Mouse (Mus musculus) CD4-positive helper T cell, adult 2 months (primary cell): ENCODE data around the gene Scamp1.

Experiments
- DNase-seq: peaks from one replicate; pipeline ENCODE4 v3.0.0-alpha.2; 2012; ENCODE audit warnings: low read depth, missing footprints, low spot score

Scamp1 gene

DNA sequence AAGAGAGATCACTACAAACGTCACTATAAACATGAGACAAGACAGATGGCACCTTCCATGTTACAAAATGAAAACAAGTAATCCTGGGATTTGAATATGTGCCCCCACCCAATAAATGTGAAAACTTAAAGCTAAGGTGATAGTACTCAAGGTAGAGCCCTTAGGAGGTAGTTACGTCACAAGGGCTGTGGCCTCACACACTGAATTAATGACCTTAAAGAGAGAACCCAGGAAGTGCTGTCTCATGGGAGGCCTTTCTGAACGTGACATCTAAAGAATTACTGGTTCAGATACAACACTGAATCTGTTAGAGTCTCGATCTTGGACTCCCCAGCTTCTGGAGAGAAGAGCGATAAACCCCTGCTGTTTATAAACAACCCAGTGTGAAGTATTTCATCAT, 6.2 kb downstream of the Scamp1 start:
- DNase-seq = no peak

GRCm38 (mm10) chr13:94271284-94271683, 14.4 kb downstream of the Scamp1 start:
- no peak for DNase-seq

- DNase-seq = no peak
Observed at GRCm38 (mm10) chr13:94268201-94268600, 17.5 kb downstream of the Scamp1 start.

DNA sequence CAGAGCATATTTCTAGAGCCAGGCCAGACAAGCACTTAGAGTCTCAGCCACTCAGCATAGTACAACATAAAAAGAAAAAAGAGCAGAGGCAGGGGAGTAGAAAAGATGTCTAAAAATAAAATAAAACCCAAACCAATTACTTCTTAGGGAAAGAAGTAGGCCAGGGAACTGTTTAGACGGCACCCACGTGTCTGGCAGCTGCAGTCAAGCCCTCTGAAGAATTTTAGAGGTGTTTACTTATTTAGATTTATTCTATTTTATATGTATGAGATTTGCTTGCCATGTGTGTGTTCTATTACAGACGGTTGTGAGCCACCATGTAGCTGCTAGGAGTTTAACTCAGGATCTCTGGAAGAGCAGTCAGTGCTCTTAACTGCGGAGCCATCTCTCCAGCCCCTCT, 18.5 kb downstream of the Scamp1 start:
- no peak for DNase-seq

GRCm38 (mm10) chr13:94266530-94266929, 19.1 kb downstream of the Scamp1 start:
- DNase-seq = no peak

GRCm38 (mm10) chr13:94265291-94265690, 20.4 kb downstream of the Scamp1 start:
- no peak for DNase-seq

GRCm38 (mm10) chr13:94263943-94264342, 21.7 kb downstream of the Scamp1 start:
- DNase-seq = no peak

GRCm38 (mm10) chr13:94262551-94262950, 23.1 kb downstream of the Scamp1 start:
- no peak for DNase-seq

DNA sequence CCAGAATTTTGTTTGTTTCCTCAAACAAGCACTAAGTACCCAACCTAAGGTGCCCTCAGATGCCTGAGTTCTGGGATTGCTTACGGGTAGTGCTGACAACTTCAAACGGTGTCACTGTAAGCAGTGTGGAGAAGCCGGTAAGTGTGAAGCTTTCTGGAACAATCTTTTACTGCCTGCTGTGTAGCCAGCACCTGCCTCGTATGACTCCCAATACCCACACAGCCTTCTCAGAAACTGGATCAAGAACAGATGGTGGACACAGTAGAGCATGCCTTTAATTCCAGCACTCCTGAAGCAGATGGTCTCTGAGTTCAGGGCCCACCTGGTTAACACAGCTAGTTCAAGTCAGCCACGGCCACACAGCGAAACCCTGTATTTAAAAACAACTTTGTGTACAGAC, 24.0 kb downstream of the Scamp1 start:
- no peak for DNase-seq

- no peak for DNase-seq
Observed at GRCm38 (mm10) chr13:94260961-94261360, 24.7 kb downstream of the Scamp1 start.

DNA sequence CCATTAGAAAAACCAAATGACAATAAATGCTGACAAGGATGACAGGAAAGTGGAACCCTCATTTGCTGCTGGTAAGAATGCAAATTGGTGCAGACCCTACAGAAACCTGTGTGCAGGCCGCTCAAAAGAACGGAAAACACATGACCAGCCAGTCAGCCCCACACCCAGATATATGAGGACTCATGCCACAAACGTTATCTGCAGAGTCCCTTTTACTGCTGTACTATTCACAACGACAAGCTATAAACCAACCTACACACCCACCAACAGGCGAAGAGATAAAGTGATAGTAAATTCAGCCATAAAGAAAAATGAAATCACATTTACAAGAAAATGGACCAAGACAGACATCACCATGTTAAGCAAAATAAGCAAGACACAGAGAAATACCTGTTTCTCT, 26.4 kb downstream of the Scamp1 start:
- DNase-seq = no peak

GRCm38 (mm10) chr13:94258530-94258929, 27.1 kb downstream of the Scamp1 start:
- no peak for DNase-seq

GRCm38 (mm10) chr13:94257711-94258110, 27.9 kb downstream of the Scamp1 start:
- DNase-seq = no peak

DNA sequence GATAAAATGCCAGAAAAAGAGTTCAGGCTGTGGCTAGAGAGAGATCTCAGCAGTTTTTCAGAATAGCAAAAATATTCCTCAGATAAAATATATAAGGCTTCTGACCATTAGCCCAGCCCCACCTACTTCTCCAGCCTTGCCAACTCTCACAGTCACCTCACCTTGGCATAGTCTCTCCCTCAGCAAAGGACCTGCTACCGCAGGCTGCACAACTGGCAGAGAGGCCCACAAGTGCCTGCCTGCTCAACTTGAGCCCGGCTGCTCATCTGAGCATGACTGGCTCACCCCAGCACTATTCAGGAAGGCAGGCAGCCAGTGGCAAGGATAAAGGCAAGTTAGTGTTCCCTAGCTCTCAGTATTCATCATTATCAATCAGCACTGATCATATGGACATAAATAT, 30.5 kb downstream of the Scamp1 start:
- no peak for DNase-seq

GRCm38 (mm10) chr13:94254286-94254685, 31.4 kb downstream of the Scamp1 start:
- DNase-seq = no peak

- DNase-seq = no peak
Observed at GRCm38 (mm10) chr13:94253052-94253451, 32.6 kb downstream of the Scamp1 start.

DNA sequence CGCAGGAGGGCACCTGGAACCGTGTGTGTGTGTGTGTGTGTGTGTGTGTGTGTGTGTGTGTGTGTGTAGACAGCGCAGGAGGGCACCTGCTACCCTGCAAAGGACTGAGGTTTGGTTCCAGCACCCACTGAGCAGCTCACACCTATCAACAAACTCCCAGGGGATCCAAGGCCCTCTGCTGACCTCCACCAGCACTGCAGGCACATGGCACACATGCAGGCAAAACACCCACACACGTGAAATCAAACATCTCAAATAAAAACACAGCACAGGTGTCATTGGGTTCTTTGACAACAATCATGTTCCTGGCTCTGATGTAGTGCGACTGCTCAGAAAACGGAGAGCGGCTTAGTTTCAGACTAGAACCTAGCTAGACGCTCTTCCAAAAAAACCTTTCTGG, 34.9 kb downstream of the Scamp1 start:
- DNase-seq = no peak

- no peak for DNase-seq
Observed at GRCm38 (mm10) chr13:94250188-94250587, 35.5 kb downstream of the Scamp1 start.

DNA sequence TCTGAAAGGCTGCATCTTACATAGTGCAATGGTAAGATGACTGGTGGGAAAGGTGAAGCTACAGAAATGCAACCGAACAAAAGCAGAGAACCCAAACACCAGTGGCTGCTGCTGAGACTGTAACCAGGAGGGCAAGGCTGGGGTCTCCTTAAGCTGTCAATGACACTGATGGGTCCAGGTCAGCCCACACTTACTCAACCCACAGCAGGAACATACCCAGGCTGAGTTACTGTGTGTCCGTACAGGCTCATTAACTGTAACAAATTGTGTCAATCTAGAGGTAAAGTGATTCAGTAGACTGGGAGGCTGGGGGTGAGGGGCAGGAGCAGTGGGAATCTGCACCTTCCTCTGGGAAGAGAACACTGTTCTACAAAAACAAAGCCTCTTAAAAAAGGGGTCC, 42.8 kb downstream of the Scamp1 start:
- no peak for DNase-seq

DNA sequence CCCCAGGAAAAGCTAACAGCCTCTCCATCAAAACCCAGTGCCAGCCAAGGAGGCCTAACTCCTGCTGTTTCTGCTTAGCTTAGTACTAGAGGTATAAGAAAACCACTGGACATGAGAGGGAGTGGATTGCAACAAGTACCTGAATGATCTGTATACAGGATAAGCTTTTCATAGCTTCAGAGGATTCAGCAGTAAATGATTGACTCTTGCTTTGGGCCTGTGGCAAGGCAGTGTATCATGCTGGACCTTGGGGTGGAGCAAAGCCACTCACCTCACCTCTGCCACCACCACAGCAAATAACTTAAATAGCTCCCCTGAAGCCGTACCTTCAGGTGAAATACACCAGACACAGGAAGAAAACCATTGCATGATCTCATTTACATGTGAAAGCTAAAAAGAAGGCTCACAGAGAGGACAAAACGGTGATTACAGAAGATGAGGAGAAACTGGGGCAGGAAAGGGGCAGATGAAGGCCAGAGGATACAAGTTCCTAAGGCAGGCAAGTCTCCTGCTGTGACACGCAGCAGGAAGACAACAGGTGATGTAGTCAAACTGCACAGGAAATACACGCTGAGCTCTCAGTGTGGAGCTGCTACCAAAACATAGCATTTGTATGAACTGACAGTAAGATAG, 43.6 kb downstream of the Scamp1 start:
- no peak for DNase-seq

GRCm38 (mm10) chr13:94240873-94241272, 44.8 kb downstream of the Scamp1 start:
- no peak for DNase-seq

- DNase-seq = no peak
Observed at GRCm38 (mm10) chr13:94240111-94240510, 45.5 kb downstream of the Scamp1 start.

- DNase-seq = no peak
Observed at GRCm38 (mm10) chr13:94239488-94239887, 46.2 kb downstream of the Scamp1 start.

DNA sequence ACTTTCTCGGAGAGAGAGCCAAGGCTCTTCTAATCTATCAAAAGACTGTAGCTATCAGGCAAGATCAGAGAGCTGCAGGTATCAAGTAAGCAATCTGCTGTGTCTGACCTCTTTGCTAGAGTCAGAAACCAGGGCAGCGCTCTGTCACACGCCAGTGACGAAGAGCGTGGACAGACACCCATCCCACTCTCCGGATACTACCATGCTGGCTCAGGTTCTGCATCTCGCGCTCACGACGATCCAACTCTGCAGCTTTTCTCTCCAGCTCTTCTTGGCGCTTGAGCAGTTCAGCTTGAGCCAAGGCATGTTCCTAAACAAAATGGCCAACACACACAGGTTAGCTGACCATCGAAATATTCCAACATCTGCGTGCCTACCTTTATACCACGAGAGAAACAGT, 53.8 kb downstream of the Scamp1 start:
- no peak for DNase-seq
